Mouse (Mus musculus): ENCODE measurements at regions not wholly inside any gene's neighbourhood (a gene's known extent, or its start where the extent isn't known, plus 50 kb on each side); places are given as distances from the start of the nearest gene placed in this dataset.
A peak's percentile ranks its signal among the peaks of the same experiment; 100 is the strongest.

GRCm38 (mm10) chr8:77843229-77843628 is 119.0 kb upstream of the Ednra start:
- no peak for DNase-seq (ENCODE audit: extremely low spot score, low spot score)

DNA sequence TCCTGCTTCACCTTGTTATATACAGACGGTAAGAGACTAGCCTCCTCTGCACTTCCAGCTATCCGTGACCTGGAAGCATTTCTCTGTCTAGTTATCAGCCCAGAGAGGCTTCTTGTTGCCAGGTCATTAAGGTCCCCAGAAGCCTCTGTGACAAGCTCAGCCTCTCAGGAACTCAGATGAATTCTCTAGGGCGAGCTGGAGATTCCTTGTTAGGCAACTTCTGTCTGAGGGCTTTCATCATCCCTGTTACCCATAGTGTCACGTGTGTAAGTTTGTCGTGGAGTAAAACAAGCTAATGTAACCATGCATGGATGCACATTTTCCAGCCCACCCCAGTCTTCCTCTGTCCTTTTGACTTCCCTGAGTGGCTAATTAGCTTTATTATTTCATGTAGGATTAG is 126.3 kb upstream of the Ednra start:
- DNase-seq (ENCODE audit: extremely low spot score, low spot score), result no peak

DNA sequence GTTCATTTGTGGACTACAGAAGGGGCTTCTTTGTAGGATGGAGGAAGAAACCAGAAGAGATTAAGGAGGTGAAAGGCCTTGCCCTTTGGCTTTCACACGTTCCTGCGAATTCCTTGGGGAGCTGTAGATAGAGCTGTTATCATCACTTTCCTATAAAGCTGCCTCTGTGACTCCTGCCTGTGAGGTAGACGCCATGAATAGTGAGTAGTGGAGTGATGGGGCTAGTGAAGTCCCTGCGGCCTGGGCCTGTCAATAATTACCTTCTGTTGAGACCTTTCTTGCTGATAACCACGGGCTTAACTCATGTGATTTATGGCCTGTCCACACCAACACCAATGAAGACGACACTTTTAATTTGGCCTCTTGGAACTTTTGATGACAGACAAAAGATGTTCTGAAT is 146.0 kb upstream of the Ednra start:
- no peak for DNase-seq (ENCODE audit: extremely low spot score, low spot score)

DNA sequence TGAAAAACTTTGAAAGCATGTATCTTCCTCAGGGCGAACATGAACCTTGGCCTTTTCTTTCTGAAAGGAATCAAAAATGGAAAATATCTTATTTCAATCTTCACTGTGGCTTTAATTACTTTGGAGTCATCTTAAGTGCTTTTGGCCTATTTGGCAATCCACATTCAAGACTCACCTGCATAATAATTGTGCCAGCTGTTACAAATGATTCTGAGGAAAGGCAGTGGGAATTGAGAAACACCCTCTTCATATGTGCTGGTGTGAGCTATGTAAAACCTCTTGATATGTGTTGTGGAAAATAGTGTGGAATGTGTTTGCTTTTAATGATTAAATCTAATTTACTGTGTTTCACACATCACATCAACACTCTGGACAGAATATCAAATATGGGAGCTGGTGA is 148.5 kb upstream of the Ednra start:
- DNase-seq (ENCODE audit: extremely low spot score, low spot score), result no peak

GRCm38 (mm10) chr8:77919776-77920175 is 195.5 kb upstream of the Ednra start:
- DNase-seq (ENCODE audit: extremely low spot score, low spot score), result no peak

DNA sequence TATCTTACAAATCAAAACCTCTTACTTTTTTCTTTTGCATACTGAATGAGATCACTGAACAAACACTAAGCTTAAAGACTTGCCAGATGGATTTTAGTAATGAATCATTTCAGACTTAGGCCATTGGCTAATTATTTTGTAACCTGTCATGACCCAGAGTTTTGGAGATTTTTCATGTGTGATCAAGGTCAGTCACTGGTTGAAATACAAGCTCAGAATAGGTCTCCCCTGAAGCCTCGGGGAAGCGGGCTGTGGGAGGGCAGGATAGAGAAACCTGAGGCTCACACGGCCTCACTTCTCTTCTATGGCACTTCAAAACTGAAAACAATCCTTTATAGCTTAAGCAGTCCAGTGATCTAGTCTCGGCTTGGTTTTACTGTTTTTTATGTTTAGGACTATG is 197.6 kb upstream of the Ednra start:
- DNase-seq (ENCODE audit: extremely low spot score, low spot score), result no peak

DNA sequence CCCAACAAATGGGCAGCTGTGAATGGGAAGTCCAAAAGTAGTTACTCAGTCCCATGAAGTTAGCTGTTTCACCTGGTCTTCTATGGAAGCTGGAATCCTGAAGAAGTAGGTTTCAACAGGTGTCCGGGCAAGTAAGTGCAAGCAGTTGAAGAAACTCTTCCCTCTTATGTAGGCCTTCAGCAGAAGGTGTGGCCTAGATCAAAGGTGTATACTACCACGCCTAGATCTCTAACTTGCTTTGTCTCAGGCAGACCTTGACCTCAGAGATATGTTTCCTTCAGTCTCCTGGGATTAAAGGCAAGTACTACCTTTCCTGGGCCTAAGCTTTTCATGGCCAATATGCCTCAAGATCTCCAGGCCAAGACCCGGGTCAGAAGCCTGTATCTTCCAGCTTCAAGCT is 223.4 kb upstream of the Ednra start:
- DNase-seq (ENCODE audit: extremely low spot score, low spot score), result no peak

GRCm38 (mm10) chr8:77949640-77950039 is 225.4 kb upstream of the Ednra start:
- no peak for DNase-seq (ENCODE audit: extremely low spot score, low spot score)

DNA sequence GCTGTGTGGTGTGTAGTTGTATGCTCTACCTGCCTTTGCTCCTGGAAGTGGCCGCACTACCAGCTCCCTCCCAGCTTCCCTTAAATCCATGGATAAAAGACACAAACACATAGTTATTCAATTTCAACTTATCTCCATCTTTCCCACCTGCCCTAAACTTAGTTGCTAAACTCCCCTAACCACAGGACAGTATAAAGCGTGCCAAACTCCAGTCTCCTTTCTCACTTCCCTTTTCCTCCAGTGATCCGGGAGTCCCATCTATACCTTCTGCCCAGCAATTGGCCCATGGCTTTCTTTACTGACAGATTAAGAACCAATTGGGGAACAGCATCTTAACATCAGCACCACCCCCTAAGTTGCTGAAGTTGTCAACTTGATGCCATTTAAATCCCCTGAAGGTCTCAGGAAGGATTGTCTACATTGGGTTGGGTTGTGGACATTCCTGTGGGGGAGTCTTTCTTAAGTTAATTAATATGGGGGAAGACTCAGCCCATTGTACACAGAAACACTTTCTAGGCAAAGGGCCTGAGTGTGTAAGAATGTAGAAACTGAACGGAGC is 234.6 kb upstream of the Ednra start:
- DNase-seq (ENCODE audit: extremely low spot score, low spot score), result no peak

DNA sequence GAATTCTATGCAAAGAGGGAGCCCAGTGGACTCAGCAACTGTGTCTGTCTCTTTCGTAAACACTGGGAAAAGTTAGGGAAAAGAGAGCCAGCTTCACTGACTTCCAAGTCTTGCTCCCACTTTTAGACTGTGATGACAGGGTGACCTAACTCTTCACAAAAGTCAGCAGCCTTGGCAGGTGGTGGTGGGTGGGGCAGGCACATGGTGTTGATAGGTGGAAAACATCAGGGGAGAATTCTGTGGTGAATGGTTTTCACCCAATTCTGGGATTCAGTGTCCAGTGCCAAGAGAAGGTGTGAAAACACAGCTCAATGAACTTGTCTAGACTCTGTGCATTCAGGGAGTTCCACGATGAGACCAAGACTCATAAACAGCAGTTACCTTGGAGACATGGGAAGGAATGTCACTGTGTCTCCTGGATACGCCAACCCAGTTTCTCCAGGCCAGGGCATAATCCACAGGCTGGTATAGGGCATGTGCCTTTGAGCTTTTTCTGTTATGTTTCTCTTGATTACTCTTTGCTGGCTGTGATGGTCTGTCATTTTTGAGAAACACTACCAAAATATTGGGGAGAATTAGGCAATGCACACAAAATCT is 238.9 kb upstream of the Ednra start:
- no peak for DNase-seq (ENCODE audit: extremely low spot score, low spot score)

DNA sequence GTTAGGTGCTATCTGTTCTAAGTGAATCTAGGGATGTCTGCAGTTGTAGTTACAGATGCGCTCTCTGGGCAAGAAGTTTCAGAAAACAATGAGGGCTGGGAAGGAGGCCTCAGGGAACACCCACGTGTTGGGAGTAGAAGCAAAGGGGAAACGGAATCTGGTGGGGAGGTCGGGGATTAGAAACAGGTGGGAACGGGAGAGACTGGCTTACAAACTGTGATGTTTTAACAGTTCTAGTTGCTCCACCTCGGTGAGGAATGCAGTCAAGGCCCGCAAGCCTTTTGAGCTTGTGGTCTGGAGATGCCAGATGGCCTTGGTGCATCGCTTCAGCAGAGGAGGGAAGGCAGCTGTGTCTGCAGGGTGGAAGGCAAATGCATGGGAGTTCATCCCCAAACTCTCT is 242.7 kb upstream of the Ttc29 start:
- no peak for DNase-seq (ENCODE audit: extremely low spot score, low spot score)

GRCm38 (mm10) chr8:77973714-77974113 is 239.4 kb upstream of the Ttc29 start:
- DNase-seq (ENCODE audit: extremely low spot score, low spot score), result no peak

DNA sequence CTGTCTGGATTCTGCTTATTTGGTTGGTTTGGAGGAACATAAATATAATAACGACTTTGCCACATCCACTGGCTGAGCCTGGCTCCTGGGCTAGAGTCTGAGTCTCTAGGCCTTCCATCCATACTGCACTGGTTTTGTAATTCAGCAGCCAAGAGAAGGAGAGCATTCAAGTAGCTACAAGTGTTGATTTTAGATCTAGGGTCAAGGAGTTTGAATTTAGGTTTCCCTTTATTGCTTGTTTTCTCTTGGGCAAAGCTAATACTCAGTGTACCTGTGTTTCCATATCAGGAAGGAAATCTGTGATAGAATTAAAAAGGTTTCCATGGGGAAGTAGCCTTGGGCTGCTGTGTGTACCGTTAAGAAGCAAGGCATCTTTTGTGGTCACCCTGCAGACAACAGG is 234.0 kb upstream of the Ttc29 start:
- DNase-seq (ENCODE audit: extremely low spot score, low spot score), result no peak

DNA sequence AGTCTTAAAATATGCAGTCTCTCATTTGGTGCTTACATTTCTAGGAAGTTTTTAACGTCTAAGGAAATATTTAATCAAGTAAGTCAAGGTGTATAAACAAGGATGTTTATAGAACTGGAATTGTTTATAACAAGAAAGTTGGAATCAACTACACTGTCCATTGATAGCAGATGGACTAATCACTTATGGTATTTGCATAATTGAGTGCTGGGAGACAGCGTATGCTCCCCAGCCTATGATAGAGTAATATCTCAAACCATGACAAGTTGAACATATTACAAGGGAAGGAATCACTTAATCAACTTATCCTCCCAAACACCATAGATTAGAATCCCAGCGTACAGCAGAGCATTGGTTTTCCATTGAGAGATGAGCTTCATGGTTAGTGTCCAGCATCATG is 232.4 kb upstream of the Ttc29 start:
- no peak for DNase-seq (ENCODE audit: extremely low spot score, low spot score)

DNA sequence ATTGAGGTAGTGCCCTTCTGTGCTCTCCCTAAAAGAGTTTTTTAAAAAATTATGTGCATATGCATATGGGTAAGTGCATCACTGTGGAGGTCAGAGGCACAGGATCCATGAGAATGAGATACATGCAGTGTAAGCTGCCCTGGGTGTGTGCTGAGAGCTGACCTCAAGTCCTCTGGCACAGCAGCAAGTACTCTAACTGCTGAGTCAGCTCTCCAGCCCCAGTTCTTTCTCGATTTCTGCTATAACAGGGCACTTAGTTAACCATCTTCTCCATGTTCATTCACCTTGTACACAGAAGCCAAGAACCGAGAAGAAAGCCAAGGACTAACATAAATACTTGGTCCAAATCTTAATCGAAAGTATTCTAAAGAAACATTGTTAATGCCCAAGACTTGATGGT is 231.1 kb upstream of the Ttc29 start:
- DNase-seq (ENCODE audit: extremely low spot score, low spot score), result no peak

GRCm38 (mm10) chr8:77983476-77983875 is 229.6 kb upstream of the Ttc29 start:
- DNase-seq (ENCODE audit: extremely low spot score, low spot score), result no peak

DNA sequence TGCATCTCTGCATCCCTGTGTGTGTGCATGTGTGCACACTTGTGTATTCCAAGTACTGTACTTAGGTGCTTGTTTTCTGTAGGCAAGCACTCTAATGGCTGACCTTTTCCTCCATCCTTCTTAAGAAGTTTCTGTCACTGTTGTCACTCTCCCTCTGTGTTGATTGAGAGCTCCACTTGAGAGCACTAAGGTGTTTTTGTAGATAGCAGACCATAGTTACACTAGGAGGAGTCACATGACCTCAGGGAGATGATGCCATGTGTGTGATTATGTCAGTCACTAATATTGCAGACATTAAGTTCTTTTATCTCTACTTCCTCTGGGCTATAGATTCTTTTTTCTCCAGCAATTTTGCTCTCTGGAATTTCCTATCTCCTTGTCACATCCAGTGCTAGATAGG is 225.9 kb upstream of the Ttc29 start:
- DNase-seq (ENCODE audit: extremely low spot score, low spot score), result no peak

DNA sequence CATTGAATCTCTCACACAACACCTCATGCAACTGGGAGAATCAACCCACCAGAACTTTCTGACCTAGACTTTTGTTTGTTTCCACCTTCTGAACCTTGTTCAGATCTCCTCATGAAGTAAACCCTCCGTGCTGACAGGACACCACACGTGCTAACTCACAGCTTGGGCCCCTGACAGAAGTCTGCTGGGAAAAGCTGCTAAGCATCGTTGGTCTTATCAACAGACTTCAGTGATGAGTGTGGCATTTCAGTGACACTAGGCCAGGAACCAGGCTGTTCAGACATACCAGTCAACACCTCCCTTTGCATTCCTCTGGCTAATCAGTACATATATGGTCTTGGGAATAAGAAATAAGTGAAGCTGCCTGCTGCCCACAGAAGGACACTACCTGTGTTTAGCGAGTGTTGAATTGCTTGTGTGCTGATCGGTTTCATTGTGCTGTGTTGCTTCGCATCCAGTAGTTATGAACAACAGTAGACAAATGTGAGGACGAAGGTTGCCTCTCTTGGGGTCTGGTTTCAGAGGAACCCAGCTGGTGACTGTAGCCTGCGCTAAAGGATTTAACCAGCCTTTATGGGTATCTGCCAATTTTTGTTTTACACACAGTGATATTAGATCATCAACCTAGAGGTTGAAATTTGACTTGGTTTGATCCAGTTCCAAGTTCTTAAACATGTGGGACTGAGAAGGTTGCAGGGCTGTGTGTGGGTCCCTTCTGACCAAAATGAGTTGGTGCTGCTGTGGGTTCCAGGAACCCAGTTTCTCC is 224.6 kb upstream of the Ttc29 start:
- DNase-seq (ENCODE audit: extremely low spot score, low spot score), result no peak

DNA sequence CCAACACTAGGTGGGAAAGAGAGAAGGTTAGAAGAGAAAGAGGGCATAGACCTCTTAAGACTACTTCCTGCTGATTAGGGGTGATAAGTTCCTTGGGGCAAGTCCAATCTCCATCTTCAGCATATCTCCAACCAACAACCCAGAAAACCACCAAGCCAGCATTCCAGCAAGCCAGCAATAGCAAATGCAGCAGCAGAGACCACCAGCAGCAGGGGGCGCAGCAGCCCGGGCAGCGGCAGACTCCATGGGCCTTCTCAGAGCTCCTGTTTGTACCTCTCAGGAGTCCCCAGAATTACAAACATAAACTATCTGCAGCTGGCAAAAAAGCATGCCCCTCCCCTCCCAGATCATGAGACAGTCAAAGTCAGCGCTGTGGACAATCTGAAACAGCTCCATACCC is 222.0 kb upstream of the Ttc29 start:
- no peak for DNase-seq (ENCODE audit: extremely low spot score, low spot score)

GRCm38 (mm10) chr8:78000303-78000702 is 212.8 kb upstream of the Ttc29 start:
- no peak for DNase-seq (ENCODE audit: extremely low spot score, low spot score)

DNA sequence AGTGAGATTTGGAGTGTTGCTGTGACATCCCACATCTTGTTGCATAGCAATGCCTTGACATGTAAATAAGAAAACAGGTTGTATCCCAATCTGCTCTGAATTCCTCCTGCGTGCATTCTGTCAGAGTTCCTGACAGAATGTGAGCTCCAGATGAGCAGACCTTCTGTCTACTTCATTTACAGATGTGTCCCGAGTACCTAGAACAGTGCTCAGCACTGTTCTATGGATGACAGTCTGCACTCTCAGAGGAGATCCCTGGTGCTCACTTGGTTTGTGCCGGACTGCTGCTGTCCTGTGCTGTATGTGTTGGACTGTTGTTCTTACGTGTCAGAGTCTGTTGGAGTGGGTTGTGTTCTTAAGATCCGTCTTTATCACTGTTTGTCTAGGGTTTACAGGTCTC is 211.4 kb upstream of the Ttc29 start:
- no peak for DNase-seq (ENCODE audit: extremely low spot score, low spot score)

DNA sequence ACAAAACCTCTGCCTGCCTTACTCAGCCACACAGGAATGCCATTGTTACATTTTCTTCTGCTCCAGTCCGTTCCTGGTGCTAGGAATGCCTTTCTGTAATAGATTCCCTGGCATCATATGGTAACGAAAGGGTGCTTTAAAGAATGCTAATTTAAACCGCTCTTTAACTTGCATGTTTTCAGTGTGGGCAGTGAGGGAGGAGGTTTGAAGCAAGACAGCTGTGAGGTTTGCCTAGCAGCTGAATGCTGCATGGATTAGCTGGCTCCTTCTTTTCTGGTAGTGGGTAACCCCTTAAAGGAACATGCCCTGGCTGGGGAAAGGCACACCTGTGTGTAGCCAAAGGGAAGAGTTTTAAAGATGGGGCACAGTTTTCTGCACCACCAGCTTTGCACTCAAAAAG is 211.0 kb upstream of the Ttc29 start:
- no peak for DNase-seq (ENCODE audit: extremely low spot score, low spot score)

GRCm38 (mm10) chr8:78003888-78004543 is 209.1 kb upstream of the Ttc29 start:
- peak; percentile 69 for DNase-seq (ENCODE audit: extremely low spot score, low spot score)

Measured in neural tube, embryonic 10.5 days (tissue).